Mouse (Mus musculus): ENCODE measurements around the gene Pomp. TPM values are rescaled to one million over a fixed set of nuclear protein-coding genes. Genes with fewer than 3 reads are reported as not detected.
"Not testable (repeated sequence)": the region's sequence is repeated elsewhere in the genome, so short reads cannot be mapped to it uniquely, and the experiment has no call there.

Pomp gene
- total RNA-seq, 1 experiment from 2014 or later = 42.2 TPM

DNA sequence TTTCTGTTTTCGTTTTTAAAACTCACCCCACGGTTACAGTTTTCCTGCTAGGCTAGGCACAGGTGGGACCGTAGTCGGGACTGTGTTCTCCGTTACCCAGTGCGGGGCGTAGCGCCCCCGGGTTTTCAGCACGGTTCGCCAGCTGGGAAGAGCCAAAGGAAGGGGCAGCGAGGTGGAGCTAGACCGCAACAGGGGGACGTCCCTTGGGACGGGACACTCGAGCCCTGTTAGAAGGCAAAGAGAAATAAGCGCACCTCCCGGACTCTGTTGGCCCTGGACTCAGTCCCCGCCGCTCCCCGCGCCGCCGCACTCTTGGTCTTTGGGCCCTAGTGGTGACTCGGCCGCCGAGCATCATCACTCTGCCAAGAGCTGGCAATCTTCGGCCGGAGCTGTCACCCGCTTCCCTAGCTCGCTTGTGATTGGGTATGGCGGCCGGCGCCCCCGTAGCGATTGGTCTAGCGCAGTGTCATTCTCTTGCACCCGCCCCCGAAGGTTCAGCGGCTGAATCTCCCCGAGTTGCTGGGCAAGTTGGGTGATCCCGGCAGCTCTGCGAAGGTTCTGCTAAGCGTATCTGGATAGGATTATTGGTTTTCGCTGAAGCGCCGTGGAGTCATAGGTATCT, 34.3 kb downstream of the Pomp start, which contains the start of gene Slc46a3:
Slc46a3 (minus strand) TSS at position 361 of the 622 bp plus-strand sequence.
- ATAC-seq (ENCODE audit: extremely low read depth, insufficient number of reproducible peaks, low FRiP score, poor library complexity, severe bottlenecking) = peak; percentile 86

DNA sequence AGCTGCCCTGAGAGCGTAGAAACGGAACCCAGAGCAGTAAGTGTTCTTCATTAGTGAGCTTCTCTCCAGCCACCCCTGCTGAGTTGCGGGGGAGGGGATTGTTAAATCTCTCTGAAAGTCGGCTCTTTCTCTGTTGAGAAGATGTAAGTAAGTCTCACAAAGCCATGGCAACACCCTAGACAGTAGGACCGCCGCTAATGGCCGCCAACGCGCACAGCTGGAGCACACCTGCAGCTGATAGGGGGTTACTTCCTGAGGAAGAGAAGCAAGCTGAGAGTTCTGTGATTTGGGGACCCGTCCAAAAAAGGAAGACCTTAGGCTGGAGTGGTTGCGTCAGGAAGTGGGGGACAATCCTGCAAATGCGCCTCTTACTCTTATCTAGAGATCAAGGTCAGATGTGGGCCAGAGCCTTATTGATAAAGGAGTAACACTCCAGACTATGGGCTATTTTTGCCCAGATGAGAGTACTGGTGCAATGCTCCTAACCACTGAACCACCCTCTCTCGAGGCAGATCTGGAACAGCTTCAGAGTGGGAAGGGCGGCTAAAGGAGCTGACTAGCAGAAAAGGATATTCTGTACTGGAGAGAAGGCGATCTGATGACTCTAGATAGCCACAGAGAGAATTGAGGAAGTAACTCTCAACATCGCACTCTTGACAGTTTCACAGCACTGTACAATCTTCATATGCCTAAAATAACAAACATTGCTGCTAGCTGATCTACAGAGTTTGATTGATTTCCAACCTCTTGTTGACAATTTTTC, 35.4 kb downstream of the Pomp start:
- ATAC-seq (ENCODE audit: extremely low read depth, insufficient number of reproducible peaks, low FRiP score, poor library complexity, severe bottlenecking) = peak; percentile 52

DNA sequence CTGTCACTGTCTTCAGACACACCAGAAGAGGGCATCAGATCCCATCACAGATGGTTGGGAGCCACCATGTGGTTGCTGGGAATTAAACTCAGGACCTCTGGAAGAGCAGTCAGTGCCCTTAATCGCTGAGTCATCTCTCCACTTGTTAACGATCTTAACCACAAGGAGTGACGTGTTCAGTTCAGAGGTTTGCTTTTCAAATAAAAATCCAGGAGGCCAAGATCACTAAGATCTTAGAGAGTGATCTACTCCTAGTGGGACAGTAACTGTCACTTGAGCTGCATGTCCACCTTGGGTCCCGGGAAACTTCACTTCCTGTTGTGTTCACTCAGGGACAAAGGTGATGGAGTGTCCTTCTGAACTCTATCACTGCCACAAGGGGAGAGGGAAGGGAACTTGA, 36.2 kb downstream of the Pomp start:
- not testable (repeated sequence) for ATAC-seq (ENCODE audit: extremely low read depth, insufficient number of reproducible peaks, low FRiP score, poor library complexity, severe bottlenecking)

DNA sequence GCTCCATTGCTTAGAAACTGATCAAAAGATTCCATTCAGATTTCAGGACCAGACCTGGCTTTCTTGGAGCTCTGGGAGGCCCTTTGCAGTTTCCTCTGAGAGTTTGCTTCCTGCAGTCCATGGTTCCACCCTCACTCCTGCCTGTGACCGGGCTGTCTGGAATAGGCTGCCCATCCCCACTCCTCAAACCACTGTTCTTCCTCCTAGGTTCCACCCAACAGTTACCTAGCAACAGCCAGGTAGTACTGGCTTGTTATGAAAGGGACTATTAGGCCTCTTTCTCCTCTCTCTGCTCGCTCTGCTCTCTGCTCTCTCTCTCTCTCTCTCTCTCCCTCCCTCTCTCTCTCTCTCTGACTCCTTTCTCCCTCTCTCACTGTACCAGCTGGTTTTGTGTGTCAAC, 38.0 kb downstream of the Pomp start:
- no peak for ATAC-seq (ENCODE audit: extremely low read depth, insufficient number of reproducible peaks, low FRiP score, poor library complexity, severe bottlenecking)

DNA sequence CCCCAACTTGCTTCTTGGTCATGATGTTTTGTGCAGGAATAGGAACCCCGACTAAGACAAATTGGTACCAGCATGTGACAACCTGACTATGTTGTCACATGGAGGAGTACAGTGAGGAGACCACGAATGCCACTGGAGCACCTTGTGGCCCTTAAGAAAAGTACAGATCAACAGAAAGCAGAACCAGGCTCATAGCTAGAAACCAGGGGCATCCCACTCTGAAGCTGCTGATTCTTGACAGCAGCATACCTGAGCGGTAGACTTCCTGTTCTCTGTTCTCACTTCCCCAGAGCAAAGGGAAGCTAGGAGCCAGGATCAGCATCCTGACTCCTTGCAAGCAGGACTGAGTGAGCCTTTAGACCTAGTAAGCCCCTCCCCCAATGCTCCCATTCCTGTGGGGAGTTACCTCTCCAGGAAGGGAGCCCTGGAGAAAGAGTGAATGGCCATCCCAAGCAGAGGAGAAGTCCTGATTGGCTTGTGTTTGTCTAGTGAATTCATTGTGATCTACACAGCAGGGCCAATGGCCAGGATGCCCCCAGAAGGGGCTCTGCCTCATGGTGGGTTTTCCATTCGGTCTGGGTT, 38.8 kb downstream of the Pomp start:
- peak; percentile 55 for ATAC-seq (ENCODE audit: extremely low read depth, insufficient number of reproducible peaks, low FRiP score, poor library complexity, severe bottlenecking)

DNA sequence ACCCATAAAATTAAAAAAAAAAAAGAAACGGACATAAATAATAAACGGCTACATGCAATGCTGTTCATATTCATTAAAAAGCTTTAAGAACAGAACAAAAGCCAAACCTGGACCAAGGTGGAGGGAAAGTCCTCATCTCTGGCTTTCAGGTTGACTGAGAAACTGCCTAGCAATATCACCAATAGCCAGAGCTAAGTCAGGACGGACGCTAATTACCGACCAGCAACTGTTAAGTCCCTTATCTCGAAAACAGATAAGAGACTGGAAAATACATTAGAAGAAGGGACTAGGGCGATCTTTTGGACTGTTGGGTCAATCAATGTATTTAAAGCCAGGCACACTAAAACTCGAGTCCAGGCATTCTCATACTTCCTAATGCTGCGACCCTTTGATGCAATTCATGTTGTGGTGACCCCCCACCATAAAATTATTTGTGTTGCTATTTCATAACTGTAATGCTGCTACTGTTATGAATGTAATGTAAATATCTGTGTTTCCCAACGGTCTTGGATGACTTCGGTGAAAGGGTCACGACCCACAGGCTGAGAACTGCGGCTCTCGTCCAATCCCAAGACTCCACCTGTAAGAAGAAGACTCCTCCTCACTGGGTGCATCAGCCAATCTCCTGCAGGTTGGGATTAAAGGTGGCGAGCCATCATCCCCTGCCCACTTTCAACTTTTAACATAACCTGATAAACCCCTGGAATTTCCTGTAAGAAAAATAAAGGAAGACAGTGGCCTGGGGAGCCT, 41.9 kb downstream of the Pomp start:
- no peak for ATAC-seq (ENCODE audit: extremely low read depth, insufficient number of reproducible peaks, low FRiP score, poor library complexity, severe bottlenecking)

DNA sequence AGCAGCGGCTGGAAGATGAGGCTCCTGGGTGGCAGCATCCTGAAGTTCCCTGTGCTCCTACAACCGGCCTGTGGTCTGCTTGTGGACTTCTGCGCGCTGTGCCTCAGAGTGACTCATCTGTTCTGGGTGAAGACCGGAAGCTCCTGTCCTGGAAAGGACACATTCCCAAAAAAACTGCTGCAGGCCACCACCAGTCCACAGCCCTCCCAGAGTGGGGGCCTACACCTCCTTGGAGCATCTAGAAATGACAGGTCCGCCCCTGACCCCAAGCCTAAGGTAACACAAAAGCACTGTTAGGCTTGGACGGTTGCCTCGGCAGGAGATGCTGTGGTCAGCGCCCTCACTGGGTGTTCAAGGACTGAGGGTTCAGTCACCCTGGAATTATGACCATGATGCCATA, 42.9 kb downstream of the Pomp start:
- no peak for ATAC-seq (ENCODE audit: extremely low read depth, insufficient number of reproducible peaks, low FRiP score, poor library complexity, severe bottlenecking)

DNA sequence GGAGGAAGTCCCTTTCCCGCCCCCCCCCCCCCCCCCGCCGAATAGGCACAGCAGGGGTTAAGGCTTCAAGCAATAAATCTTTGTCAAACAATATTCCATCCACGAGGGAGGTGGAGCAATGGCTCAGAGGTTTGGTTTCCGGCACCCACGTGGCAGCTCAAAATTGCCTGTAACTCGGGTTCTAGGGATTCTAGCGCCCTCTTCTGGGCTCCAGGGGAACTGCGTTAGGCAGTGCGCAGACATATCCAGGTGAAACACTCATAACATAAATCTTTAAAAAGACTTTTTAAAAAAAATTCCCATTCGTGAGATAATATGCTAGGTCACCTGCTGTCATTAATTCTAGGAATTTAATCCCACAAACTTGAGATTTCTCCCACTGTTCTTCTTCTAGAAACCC, 46.9 kb downstream of the Pomp start:
- ATAC-seq (ENCODE audit: extremely low read depth, insufficient number of reproducible peaks, low FRiP score, poor library complexity, severe bottlenecking) = no peak

DNA sequence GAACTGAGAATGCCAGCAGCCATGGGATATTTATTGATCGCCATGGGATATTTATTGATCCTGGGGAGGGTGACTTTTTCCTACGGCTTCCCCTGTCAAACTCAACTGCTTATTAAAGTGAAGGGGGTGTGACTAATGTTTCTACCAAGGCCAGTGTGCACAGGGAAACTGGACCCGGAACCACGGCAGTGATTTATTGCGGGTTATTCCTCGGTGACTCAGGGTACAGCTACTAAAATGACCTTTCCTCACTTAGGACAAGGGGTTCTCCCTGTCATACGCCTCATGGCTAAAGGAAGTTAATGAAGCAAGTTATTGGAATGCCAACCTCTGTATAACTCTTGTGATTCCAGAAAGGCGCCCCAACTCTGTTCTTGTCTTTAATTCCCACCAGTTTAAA, 47.6 kb downstream of the Pomp start:
- ATAC-seq (ENCODE audit: extremely low read depth, insufficient number of reproducible peaks, low FRiP score, poor library complexity, severe bottlenecking) = no peak

DNA sequence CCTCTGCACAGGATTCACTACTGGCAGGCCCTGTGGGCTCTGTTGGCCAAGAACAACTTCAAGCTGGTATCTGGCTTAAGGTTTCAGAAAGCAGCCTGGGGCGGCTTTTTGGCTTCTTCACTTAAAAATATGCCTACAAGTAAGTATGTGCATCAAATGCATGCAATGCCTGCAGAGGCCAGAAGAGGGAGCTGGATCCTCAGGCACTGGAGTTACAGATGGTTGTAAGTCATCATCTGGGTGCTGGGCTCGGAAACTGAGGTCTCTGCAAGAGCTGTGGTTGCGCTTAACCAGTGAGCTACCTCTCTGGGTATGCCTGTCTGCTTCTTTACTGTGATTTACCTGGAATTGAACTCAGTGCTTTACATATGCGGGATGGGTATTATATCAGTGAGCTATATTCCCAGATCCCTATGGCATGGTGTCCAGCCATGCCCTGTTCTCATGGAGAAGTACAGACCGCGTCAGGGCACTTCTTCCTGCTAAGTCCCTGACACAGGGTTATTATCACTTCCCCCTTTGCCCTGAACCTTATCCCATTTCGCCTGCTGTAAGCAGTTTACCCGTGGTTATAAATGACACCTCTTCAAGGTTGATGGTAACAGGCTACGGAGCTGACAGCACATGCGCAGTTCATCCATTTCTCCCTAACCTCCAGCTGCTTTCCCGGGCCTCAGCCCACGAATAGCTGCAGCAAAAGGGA, 50.7 kb downstream of the Pomp start:
- no peak for ATAC-seq (ENCODE audit: extremely low read depth, insufficient number of reproducible peaks, low FRiP score, poor library complexity, severe bottlenecking)

DNA sequence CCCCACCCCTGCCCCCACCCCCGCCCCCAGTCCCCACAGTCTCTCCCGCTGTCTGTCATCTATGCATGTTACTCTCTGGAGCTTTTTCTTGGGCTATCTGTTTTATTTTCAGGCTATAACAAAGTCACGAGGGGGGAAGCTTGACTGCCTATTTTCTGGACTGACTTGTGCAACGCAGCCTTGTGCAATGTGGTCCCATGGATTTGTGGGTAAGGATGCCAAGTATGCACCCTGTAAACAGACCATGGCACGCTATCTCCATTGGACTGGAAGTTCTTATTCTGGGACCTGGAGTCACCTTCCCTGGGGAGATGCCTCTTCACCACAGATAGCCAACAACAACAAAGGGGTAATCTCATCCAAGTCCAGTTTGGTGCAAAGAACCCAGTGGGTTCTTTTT, 51.5 kb downstream of the Pomp start:
- no peak for ATAC-seq (ENCODE audit: extremely low read depth, insufficient number of reproducible peaks, low FRiP score, poor library complexity, severe bottlenecking)

DNA sequence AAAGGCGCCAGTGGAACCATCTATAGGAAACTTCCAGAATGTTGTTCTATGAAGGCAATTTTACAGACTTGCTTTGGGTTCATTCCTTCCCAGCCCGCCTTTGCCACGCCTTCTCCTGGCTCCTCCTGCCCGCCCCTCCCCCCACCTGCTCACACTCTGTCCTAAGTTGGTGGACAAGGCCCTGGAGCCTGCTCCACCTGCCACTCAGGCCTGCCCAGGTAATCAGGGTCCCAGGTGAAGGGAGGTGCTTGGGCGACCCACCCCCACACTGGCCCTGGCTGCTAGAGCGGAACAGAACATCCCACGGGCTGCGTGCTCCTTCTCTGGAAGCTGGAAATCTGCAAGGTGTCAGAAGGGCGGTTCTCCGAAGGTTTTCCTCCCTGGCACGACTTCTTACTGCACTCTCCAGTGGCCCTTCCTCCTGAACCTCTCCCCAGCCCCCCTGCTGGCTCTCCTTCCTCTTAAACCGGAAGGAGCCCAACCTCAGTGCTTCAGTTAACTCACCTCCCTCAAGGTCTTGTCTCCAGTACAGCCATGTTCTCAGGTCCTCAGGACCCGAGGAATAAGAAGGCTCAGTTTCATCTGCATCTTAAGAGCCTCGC, 53.1 kb downstream of the Pomp start:
- no peak for ATAC-seq (ENCODE audit: extremely low read depth, insufficient number of reproducible peaks, low FRiP score, poor library complexity, severe bottlenecking)

DNA sequence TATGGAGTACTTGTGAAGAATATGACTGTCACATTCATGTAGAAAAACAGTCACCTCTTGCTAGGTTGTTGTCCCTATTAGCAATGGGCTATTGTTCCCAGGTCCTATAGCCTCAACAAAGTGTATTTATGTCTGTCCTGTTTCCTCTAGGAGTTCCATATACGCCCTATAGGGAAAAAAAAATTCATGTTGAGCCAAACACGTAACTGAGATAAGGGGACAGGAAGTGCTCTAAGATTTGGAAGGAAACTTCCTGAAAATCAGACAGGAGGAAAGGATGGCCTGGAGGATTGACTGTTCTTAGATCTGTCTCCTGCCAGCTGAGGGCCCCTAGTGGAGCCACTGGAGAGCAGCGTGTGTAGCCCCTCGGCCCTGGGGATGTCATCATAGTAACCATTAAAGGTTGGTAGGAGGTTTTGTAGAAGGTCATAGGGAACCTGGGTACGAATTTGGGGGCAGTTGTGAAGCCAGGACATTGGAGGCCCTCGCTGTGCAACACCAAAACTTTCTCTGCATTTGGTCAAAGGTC, 54.8 kb downstream of the Pomp start:
- no peak for ATAC-seq (ENCODE audit: extremely low read depth, insufficient number of reproducible peaks, low FRiP score, poor library complexity, severe bottlenecking)

DNA sequence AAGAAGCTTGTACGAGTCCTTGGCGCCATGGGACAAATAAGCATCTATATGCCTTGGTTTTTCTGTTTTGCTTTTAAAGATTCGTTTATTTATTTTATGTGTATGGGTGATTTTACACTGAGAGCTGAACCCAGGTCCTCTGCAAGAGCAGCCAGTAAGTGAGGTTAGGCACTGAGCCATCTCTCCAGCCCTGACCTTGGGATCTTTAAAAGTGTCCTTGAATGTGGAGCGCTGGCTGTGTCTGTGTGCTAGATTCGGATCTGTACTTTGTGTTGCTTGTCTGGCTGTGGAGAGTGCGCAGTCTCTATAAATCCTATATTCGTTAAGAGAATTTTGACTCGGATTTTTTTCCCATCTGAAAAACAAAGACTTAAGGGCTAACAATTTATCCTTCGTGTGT, 55.9 kb downstream of the Pomp start:
- no peak for ATAC-seq (ENCODE audit: extremely low read depth, insufficient number of reproducible peaks, low FRiP score, poor library complexity, severe bottlenecking)

DNA sequence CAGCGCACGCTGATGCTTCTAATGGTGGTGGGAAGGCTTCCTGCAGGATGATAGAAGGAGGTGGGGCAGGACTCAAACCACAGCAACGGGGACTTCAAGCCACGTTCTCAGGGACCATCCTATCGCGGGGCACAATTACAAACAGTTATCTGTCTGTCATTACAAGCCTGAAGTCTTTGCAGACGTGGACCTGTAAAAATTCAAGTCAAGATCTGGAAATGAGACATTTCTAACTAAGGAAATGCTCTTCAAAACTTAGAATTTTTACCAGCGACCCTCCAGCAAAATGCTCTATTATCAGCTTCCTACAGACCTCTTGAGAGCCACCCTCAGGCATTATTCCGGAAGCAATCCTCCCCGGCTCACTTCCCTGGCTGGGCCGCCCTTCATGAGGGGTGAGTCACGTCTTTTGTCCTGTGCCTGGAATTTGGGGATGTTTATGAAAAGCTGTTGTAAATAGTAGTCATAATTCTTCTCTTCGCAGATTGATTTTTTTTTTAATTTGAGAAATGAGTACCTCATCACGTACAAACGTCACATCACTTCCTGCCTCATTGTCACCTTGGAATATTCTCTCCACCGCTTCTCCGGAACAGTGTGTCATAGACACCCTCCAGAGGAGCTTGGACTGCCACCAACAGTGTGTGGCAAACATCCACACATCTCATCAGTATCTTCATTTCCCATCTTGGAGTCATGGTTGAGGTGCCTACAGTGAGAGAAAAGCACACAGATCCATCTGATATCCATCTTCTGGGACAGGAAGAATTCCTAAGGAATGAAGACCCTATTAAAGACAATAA, 58.0 kb downstream of the Pomp start:
- ATAC-seq (ENCODE audit: extremely low read depth, insufficient number of reproducible peaks, low FRiP score, poor library complexity, severe bottlenecking) = no peak

DNA sequence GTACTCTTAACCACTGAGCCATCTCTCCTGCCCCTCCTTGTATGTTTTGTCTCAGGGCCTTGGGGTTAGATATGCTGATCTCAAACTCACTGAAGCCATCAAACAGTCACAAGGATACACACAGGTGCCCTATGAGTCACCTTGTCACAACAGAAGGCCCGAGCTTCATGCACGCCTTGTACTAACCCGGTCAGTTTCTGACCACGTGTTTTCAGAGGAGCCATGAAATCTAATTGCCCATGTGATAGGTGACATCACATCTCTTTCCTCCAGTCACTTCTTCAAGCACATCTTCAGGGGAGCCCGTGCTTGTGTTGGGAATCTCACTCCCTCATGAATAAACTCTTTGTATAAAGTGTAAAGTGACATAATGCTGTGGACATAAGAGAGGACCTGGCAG, 64.4 kb downstream of the Pomp start:
- ATAC-seq (ENCODE audit: extremely low read depth, insufficient number of reproducible peaks, low FRiP score, poor library complexity, severe bottlenecking) = no peak
